Mouse (Mus musculus): ENCODE results near the gene Ksr1. TPM values are rescaled to one million over a fixed set of nuclear protein-coding genes. Genes with fewer than 3 reads are reported as not detected.
A peak's percentile ranks its signal among the peaks of the same experiment; 100 is the strongest.

Gene Ksr1
- total RNA-seq (2015; ENCODE audit: low replicate concordance), result 4.2 and 6.3 TPM in 2 replicates
- 7.2 and 21.1 TPM in 2 replicates for total RNA-seq (2017; ENCODE audit: low replicate concordance)

DNA sequence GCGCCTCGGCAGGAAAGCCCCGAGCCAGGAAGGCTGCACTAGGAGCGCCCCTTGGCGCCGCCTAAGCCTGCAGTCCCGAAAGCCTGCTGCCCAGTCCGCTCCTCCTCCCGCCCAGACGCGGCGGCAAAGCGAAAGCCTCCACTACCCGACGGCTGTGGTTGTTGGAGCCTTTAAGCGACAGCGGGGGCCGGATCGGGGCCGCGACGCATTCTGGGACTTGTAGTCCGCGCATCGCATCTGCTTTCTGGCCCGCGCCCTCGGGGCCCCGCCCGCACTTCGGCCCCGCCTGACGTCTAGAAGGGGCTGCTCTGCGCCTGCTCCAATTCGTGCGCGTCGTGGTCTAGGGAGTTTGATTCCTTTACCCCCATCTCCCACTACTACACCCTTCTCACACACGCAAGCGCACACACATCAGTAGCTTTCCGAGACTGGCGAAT lies at the start of gene Ksr1:
Gene Ksr1, minus strand, starts transcription at position 77 of the 437 bp plus-strand sequence.
- ATAC-seq (replicated peaks; ENCODE audit: low FRiP score, poor library complexity, severe bottlenecking), result peak; percentile 89

DNA sequence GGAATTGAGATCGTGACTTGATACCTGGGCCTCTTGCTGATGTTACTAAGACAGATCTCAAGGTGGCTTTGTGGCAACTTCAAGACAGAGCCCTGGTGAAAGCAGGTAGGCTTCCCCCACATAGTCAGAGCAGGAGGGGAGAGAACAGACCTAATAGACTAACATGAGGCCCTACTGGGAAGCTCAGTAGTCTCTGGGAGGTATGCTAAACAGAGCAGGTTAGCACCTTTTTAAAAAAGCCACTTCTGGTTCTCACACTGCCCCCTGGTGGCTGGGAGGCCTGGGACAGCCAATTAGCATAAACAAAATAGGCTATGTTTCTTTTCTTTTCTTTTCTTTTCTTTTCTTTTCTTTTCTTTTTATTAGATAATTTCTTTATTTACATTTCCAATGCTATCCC lies 46.0 kb upstream of the Ksr1 start:
- ATAC-seq (replicated peaks; ENCODE audit: low FRiP score, poor library complexity, severe bottlenecking), result no peak

DNA sequence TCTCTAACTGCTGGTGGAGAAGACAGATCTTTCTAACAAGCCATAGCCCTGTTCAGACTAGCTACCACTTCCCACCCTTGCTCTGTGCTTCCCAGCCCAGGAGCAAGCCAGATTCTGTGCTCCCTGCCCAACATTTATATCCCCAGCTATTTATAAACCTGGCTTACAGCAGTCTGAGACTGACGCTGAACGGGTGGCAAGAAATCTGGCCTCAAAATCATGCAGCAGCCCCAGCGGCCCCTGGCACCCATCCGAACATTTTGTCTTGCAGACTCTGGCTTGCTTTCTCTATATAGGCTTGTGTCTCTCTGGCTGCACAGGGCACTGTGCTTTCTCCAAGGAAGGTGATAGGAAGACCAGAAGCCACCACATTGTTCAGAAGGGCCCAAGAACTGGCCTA lies 45.0 kb upstream of the Ksr1 start:
- no peak for ATAC-seq (replicated peaks; ENCODE audit: low FRiP score, poor library complexity, severe bottlenecking)

DNA sequence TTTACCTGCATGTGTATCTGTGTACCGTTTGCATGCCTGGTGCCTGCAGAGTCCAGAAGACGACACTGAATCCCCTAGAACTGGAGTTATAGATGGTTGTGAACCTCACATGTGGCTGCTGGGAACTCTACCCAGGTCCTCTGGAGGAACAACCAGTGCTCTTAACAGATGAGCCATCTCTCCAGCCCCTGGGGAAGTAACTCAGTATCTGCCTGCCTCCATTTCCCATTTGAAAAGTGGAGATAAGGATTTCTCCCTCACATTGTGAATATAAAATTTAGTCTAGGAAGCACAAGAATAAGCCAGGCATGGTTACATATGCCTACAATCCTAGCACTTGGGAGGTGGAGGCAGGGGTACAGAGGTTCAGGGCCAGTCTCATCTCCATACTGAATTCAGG lies 44.0 kb upstream of the Ksr1 start:
- ATAC-seq (replicated peaks; ENCODE audit: low FRiP score, poor library complexity, severe bottlenecking), result no peak

DNA sequence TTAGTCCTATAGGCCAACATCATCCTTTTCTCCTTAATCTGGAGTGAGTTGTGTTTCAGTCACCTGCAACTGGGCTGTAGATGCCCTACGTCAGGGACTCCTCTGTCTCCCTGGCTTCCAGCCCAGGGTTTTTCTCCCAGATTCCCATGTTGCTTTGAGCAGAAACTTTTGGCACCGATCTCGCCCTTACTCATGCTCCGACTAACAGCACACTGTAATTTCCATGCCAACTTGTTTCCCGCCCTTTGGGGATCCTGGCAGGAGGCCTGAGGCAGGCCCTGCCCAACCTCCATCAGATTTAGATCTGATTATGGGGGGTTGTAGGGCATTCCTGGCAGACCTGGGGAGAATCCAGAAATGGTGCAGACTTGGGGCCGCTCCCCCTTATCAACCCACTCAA lies 42.0 kb upstream of the Ksr1 start:
- ATAC-seq (replicated peaks; ENCODE audit: low FRiP score, poor library complexity, severe bottlenecking), result no peak

DNA sequence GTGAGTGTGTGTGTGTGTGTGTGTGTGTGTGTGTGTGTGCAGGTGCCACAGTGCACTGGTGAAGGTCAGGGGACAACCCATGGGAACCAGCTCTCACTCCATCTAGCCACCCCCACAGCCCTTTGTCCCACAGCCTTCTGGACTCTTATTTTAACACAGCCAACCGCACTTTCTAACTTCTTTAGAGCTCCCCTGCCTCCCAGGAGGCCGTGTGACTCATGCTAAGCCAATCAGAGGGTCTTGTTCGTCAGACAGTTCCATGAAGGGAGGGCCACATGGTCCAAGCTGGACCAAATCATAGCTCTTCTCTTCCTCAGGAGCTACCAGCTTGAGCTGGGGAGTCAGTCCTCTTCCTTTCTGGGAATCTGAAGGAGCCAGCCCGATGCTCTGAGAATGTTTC lies 41.1 kb upstream of the Ksr1 start:
- ATAC-seq (replicated peaks; ENCODE audit: low FRiP score, poor library complexity, severe bottlenecking), result no peak

DNA sequence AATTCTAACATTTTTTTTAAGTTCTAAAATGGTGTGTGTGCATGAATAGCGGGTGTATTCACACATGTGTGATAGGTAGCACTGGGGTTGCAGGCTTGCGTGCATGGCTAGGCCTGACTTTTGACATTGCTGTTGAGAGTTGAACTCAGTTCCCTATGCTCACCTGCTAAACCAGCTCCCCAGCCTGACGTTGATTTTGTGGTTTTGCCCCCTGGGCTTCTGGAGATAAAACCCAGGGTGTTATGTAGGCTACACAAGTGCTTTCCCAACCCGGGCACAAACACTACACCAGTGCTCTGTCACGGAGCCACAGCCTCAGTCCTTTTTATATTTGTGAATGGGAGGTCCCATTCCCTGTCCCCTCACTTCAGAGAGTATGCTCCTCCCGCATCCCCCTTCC lies 39.5 kb upstream of the Ksr1 start:
- no peak for ATAC-seq (replicated peaks; ENCODE audit: low FRiP score, poor library complexity, severe bottlenecking)

DNA sequence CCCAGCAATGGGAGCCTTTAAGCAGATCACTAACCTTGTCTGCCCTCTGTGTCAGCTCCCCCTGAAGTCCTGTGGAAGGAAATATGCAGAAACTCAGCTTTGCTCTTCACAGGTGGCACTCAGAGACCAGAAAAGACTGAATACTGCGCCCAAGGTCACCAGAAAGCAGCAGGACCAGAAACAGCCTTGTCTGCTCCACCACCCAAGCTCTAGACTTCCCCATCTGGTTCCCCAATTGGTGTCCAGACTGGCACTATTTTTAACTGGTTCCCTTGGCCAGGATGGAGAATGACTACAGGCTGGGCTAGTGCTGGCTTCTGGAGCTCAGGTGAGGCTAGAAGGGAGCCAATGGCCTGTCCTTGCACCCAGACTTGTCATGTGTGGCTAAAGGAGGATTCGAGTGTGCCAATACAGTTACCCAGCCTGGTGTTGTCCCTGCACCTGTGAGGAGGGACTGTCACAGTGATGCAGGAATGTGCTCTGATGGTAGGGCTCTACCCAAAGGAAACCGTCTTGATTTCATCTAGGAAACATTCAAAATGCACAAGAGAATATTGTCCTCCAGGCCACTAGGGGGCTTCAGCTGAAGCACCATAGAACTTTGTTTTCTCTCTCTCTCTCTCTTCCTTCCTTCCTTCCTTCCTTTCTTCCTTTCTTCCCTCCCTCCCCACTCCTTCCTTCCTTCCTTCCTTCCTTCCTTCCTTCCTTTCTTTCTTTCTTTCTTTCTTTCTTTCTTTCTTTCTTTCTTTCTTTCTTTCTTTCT lies 38.1 kb upstream of the Ksr1 start:
- ATAC-seq (replicated peaks; ENCODE audit: low FRiP score, poor library complexity, severe bottlenecking), result no peak

DNA sequence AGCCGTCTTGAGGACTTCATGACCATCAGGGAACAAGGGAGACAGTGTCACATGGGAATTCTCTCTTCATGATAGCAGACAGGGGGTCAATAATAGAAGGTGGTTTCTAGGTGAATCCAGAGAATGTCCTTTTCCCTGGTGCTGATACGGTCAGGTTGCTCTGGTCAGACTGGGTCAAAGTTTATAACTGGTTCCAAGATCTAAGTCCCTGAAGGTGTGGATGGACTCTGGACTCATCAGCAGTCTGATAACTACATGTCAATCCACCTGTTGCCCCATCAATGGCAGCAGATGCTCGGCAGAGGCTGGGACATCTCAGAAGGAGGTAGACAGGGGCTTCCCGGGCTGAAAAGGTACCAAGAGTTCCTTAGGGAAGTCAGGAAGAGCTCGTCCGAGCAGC lies 37.2 kb upstream of the Ksr1 start:
- ATAC-seq (replicated peaks; ENCODE audit: low FRiP score, poor library complexity, severe bottlenecking), result no peak

DNA sequence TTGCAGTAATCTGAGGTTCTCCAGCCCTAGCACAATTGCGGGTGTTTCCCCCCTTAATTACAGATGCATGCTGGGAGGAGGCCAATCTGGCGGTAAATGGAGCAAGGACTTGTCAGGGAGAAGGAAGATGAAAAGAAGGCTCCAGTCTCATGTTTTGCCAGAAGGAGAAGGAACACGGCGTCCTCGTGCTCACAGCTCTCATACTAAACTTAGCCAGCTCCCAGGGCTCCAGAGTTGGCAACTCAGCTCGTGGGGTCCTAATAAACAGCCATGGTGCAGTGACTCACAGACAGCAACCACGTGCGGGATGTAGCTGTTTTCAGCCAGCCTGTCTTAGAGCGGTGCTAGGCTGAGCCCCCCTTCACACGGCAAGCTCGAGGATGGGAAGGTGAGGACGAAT lies 36.7 kb upstream of the Ksr1 start:
- ATAC-seq (replicated peaks; ENCODE audit: low FRiP score, poor library complexity, severe bottlenecking), result no peak

DNA sequence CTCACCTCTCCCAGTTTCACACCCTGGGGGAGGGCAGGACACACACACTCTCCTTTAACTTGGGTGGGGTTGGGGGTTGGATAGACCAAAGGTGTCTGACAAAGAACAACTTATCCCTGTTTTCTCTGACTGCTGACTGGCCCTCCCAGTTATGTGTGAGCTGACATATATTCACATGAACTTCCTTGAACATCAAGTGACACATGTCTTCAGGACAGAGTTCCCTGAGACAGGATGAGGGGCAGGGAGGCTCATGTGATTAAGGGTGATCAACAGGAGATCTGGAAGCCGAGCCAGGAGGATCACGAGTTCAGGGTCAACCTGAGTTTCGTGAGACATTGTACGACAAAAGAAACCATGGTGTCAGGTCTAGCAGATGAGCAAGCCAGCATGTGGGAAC lies 35.7 kb upstream of the Ksr1 start:
- ATAC-seq (replicated peaks; ENCODE audit: low FRiP score, poor library complexity, severe bottlenecking), result no peak

DNA sequence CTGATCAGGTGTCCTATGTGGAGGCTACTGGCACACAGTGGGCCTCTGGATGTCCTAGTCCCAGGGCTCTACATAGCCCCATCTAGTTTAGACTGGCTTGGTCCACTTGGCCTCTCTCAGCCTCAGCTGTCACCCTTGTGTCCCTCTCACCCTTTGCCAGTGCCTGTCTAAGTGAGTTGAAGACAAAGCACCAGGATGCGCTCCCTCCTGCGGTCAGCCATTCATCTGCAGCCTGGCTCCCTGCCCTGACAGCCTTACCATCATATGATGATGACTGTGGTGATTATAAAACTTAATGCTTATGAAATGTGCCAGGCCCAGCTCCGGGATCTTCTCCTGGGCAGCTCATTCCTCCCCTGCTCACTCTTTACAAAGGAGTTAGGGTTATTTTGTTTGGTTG lies 30.5 kb upstream of the Ksr1 start:
- ATAC-seq (replicated peaks; ENCODE audit: low FRiP score, poor library complexity, severe bottlenecking), result no peak

DNA sequence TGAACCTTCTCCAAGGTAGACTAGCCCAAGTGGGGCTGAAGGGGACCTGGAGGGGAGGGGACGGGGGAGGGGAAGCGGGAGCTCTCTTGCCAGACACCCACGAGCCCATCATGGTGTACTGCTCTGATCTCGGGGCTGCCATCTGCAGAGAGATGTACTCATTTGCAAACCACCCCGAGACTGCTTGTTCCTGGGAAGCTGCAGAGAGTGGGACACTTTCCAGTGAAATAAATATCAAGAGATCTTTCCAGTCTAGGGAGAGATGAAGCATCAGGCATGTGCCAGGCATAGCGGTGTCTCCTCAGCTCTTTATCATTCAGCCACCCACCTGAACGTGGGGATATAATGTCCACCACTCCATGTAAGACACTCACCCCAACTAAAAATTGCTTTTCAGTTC lies 25.8 kb upstream of the Ksr1 start:
- ATAC-seq (replicated peaks; ENCODE audit: low FRiP score, poor library complexity, severe bottlenecking), result no peak

DNA sequence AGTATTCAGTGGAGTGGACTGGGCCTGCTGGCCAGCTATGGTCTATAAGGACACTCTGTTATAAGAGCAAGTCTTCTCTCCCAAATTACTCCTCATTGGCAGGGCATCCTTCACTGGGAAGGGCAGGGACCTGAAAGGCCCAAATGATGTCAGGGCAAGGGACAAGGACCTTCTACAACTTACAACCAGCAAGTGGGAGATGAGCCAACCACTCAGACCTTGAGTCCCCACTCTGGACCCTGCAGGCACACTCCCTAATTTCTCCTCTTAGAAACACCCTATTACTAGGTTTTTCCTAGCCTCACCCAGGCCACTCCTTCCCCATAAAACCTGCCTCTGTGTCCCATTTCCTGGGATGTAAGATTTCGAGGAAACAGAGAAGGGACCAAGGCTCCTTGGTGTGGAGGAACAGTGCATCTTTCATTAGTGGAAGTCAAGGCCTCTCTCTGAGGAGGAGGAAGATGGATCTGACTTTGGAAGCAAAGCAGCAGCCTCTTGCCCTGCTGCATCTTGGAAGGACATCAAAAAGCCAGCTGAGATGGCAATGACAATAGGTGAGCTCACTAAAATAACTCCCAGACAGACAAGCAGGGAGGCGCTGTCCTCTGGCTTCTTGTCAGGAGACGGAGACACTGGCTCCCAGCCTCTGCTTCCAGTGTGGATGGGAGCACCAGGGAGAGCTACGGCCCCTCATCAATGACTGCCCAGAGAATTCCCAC lies 20.5 kb upstream of the Ksr1 start:
- ATAC-seq (replicated peaks; ENCODE audit: low FRiP score, poor library complexity, severe bottlenecking), result no peak

DNA sequence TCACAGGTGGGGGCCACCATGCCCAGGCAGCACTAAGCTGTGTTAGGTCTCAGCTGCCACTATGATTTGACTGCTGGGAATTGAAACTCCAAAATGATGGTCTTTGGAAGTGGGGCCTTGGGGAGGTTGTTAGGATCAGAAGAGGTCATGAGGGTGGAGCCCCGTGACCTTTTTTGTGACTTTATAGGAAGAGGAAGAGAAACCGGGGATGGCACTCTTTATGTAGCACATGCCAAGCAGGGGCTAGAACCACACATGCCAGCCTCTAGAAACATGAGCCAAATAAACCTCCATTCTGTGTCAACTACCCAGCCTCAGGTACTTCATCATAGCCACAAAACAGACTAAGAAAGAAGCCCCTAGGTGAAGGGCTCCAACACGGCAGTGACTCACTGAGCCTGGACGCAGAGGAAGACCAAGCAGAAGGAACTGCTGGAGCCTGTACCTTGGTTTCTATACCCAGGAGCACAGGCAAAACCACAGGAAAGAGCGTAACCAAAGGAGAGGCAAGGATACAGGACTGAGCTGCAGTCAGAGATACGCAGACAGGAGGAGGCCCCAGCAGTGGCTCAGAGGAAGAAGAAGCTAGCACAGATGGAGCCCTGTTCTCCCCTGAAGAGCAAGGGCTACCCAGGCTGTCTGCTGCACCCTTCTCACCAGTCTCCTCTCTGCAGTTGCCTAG lies 15.0 kb upstream of the Ksr1 start:
- ATAC-seq (replicated peaks; ENCODE audit: low FRiP score, poor library complexity, severe bottlenecking), result no peak

DNA sequence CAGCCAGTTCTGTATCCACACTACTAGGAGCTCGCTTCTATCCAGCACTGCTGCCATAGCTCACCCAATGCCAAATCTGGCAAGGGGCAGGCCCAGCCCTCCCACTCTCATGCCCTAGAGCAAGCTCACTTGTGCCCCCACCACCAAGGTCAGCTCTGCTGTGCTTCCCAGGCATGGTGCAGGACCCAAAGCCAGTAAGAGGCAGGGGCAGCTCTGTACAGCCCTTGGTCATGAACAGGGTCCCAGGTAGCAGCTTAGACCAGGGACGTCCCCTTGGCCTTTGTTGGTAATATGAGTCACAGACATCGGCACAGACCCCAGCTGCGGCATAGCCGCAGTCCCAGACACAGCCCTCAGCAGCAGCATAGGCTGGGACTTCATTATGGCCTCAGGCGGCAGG lies 13.9 kb upstream of the Ksr1 start:
- ATAC-seq (replicated peaks; ENCODE audit: low FRiP score, poor library complexity, severe bottlenecking), result no peak

DNA sequence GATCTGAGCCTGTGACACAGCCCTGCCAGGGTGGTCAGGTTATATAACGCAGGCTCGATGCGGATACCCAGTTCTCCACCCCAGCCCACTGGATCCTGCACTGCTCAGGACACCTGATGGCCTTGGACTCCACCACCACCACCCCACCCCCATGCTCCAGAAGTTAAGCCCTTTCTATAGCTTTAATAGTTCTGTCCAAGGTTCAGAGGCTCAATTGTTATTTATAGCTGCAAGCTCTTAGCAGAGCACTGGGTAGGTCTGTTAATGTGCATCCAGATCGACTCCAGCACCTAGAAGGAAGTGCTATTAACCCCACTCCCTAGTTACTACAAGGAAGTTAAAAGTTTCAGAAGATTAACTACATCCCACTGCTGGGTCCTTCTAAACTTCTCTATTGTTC lies 11.5 kb upstream of the Ksr1 start:
- ATAC-seq (replicated peaks; ENCODE audit: low FRiP score, poor library complexity, severe bottlenecking), result no peak

DNA sequence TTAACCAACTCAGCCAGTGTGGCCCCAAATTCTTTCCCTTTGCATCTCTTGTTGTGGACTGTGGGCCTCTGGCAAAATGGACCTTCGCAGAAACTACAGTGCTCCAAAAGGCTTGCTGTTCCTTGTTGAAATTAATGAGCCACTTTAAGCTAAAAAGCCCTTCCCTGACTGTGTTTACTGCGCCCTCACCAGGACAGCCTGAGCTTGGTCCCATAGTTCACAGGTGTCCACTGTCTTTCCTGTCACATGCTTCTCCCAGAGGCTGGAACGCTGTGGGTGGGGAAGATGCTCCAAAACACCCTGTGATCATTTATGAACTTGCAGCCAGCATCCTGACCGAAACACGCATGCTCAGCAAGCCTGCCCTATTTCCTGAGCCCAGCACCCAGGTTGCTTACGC lies 9.1 kb upstream of the Ksr1 start:
- no peak for ATAC-seq (replicated peaks; ENCODE audit: low FRiP score, poor library complexity, severe bottlenecking)

DNA sequence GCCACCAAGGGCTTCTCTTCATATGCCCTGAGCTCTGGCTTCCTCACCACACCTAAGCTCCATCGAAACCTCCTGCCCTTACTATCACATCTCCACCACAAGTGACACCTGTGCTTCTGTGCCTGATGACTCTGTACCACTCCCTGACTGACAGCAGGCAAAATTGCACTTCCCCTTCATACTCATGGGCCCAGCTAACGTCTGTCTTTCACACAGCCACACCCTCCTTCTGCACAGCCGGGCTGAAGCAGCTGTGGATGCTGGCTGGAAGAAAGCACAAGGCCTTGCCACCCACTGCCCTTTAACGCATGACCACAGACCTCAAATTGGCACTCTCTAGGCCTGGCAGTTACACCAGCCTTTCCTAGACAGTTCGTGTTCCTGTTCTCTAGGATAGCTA lies 6.5 kb upstream of the Ksr1 start:
- no peak for ATAC-seq (replicated peaks; ENCODE audit: low FRiP score, poor library complexity, severe bottlenecking)

DNA sequence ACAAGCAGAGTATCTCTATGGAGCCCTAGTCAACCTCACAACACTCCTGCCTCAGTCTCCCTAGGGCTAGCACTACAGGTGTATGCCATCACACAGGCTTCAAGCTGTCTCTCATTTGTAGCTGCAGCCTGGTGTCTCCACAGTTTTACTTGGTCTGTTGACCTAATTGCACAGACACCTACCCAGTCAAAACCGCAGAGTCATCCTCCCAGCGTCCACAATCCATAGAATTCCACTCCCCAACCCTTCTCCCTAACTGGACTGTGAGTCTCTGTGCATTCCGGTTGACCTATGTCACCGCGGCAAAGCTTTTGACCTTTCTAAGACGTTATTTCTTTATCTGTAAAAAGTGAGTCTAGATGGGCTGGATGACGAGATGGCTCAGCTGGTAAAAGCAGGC lies 5.7 kb upstream of the Ksr1 start:
- ATAC-seq (replicated peaks; ENCODE audit: low FRiP score, poor library complexity, severe bottlenecking), result no peak

DNA sequence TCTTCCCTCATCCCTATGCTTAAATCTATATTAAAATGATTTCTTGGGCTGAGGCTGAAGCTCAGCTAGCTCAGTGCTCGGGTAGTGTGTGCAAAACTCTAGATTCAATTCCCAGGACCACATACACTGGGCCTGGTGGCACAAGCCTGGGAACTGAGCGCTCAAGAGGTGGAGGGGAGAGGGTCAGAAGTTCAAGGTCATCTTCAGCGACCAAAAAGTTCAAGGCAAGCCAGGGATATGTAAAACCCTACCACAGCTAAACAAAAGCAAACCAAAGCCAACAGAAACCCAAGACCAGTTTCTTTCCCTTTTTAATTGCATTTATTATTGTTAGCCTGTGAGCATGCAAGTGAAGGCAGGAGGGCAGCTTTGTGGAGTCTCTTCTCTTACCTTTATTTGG lies 4.1 kb upstream of the Ksr1 start:
- ATAC-seq (replicated peaks; ENCODE audit: low FRiP score, poor library complexity, severe bottlenecking), result no peak

Data from erythroblast, adult 5-6 weeks (primary cell).